Mouse (Mus musculus): ENCODE results near the gene Zmynd11.
A peak's percentile ranks its signal among the peaks of the same experiment; 100 is the strongest.
"Not testable (repeated sequence)": the region's sequence is repeated elsewhere in the genome, so short reads cannot be mapped to it uniquely, and the experiment has no call there.

Gene Zmynd11

GRCm38 (mm10) chr13:9750320-9750719 lies 14.8 kb downstream of the Zmynd11 start:
- no peak for DNase-seq (ENCODE audit: low read depth, low spot score)
- H3K36me3 ChIP-seq (ENCODE audit: control insufficient read depth, insufficient read depth, low read length, poor library complexity, severe bottlenecking): no peaks in the 10 kb centered on the region
- H3K27me3 ChIP-seq (ENCODE audit: control insufficient read depth, insufficient read depth, low read length, poor library complexity, severe bottlenecking): no peaks in the 10 kb centered on the region

- no peak for DNase-seq (ENCODE audit: low read depth, low spot score)
- Histone ChIP-seq H3K36me3 (ENCODE audit: control insufficient read depth, insufficient read depth, low read length, poor library complexity, severe bottlenecking) (no peaks in the 10 kb centered on the region), H3K27me3 (ENCODE audit: control insufficient read depth, insufficient read depth, low read length, poor library complexity, severe bottlenecking) (no peaks in the 10 kb centered on the region)
Measured at GRCm38 (mm10) chr13:9749796-9750195, 15.3 kb downstream of the Zmynd11 start.

GRCm38 (mm10) chr13:9738190-9738589 lies 26.9 kb downstream of the Zmynd11 start:
- H3K36me3 ChIP-seq (ENCODE audit: control insufficient read depth, insufficient read depth, low read length, poor library complexity, severe bottlenecking): no peaks in the 10 kb centered on the region
- peak; percentile 23 for DNase-seq (ENCODE audit: low read depth, low spot score)
- no peaks in the 10 kb centered on the region for H3K27me3 ChIP-seq (ENCODE audit: control insufficient read depth, insufficient read depth, low read length, poor library complexity, severe bottlenecking)

GRCm38 (mm10) chr13:9737024-9737423 lies 28.1 kb downstream of the Zmynd11 start:
- Histone ChIP-seq H3K27me3 (ENCODE audit: control insufficient read depth, insufficient read depth, low read length, poor library complexity, severe bottlenecking) (no peaks in the 10 kb centered on the region), H3K36me3 (ENCODE audit: control insufficient read depth, insufficient read depth, low read length, poor library complexity, severe bottlenecking) (peaks cover 2% of the 10 kb centered on the region; the same call in 1 of the 2 replicates)
- DNase-seq (ENCODE audit: low read depth, low spot score): no peak

GRCm38 (mm10) chr13:9732262-9732661 lies 32.9 kb downstream of the Zmynd11 start:
- DNase-seq (ENCODE audit: low read depth, low spot score): peak; percentile 60
- H3K27me3 ChIP-seq (ENCODE audit: control insufficient read depth, insufficient read depth, low read length, poor library complexity, severe bottlenecking); H3K36me3 ChIP-seq (ENCODE audit: control insufficient read depth, insufficient read depth, low read length, poor library complexity, severe bottlenecking): not testable (repeated sequence)

- peaks cover 4% of the 10 kb centered on the region; the same call in 1 of the 2 replicates for H3K36me3 ChIP-seq (ENCODE audit: control insufficient read depth, insufficient read depth, low read length, poor library complexity, severe bottlenecking)
- H3K27me3 ChIP-seq (ENCODE audit: control insufficient read depth, insufficient read depth, low read length, poor library complexity, severe bottlenecking): no peaks in the 10 kb centered on the region
- no peak for DNase-seq (ENCODE audit: low read depth, low spot score)
Measured at GRCm38 (mm10) chr13:9729073-9729472, 36.1 kb downstream of the Zmynd11 start.

- H3K27me3 ChIP-seq (ENCODE audit: control insufficient read depth, insufficient read depth, low read length, poor library complexity, severe bottlenecking): no peaks in the 10 kb centered on the region
Measured at GRCm38 (mm10) chr13:9715224-9715623, 49.9 kb downstream of the Zmynd11 start.

GRCm38 (mm10) chr13:9713462-9714134 lies 51.5 kb downstream of the Zmynd11 start:
- no peaks in the 10 kb centered on the region for H3K27me3 ChIP-seq (ENCODE audit: control insufficient read depth, insufficient read depth, low read length, poor library complexity, severe bottlenecking)
- no peak for DNase-seq (ENCODE audit: low read depth, low spot score)

More at GRCm38 (mm10) chr13:9715224-9715623, 49.9 kb downstream of the Zmynd11 start:
- H3K36me3 ChIP-seq (ENCODE audit: control insufficient read depth, insufficient read depth, low read length, poor library complexity, severe bottlenecking): peaks cover 4% of the 10 kb centered on the region; the same call in 1 of the 2 replicates
- DNase-seq (ENCODE audit: low read depth, low spot score): no peak

GRCm38 (mm10) chr13:9712971-9713370 lies 52.2 kb downstream of the Zmynd11 start:
- no peaks in the 10 kb centered on the region; the same call in 1 of the 2 replicates for H3K36me3 ChIP-seq (ENCODE audit: control insufficient read depth, insufficient read depth, low read length, poor library complexity, severe bottlenecking)
- H3K27me3 ChIP-seq (ENCODE audit: control insufficient read depth, insufficient read depth, low read length, poor library complexity, severe bottlenecking): no peaks in the 10 kb centered on the region
- no peak for DNase-seq (ENCODE audit: low read depth, low spot score)

More at GRCm38 (mm10) chr13:9713462-9714134, 51.5 kb downstream of the Zmynd11 start:
- H3K36me3 ChIP-seq (ENCODE audit: control insufficient read depth, insufficient read depth, low read length, poor library complexity, severe bottlenecking): no peaks in the 10 kb centered on the region; the same call in 1 of the 2 replicates

- Histone ChIP-seq H3K36me3 (ENCODE audit: control insufficient read depth, insufficient read depth, low read length, poor library complexity, severe bottlenecking) (no peaks in the 10 kb centered on the region; the same call in 1 of the 2 replicates), H3K27me3 (ENCODE audit: control insufficient read depth, insufficient read depth, low read length, poor library complexity, severe bottlenecking) (no peaks in the 10 kb centered on the region)
- DNase-seq (ENCODE audit: low read depth, low spot score): no peak
Measured at GRCm38 (mm10) chr13:9712409-9712808, 52.7 kb downstream of the Zmynd11 start.

GRCm38 (mm10) chr13:9708433-9709240 lies 56.5 kb downstream of the Zmynd11 start:
- Histone ChIP-seq H3K27me3 (ENCODE audit: control insufficient read depth, insufficient read depth, low read length, poor library complexity, severe bottlenecking) (no peaks in the 10 kb centered on the region), H3K36me3 (ENCODE audit: control insufficient read depth, insufficient read depth, low read length, poor library complexity, severe bottlenecking) (peaks cover under 1% of the 10 kb centered on the region; the same call in 1 of the 2 replicates)
- DNase-seq (ENCODE audit: low read depth, low spot score): no peak

- DNase-seq (ENCODE audit: low read depth, low spot score): no peak
- Histone ChIP-seq H3K27me3 (ENCODE audit: control insufficient read depth, insufficient read depth, low read length, poor library complexity, severe bottlenecking) (no peaks in the 10 kb centered on the region), H3K36me3 (ENCODE audit: control insufficient read depth, insufficient read depth, low read length, poor library complexity, severe bottlenecking) (peaks cover 2% of the 10 kb centered on the region; the same call in 1 of the 2 replicates)
Measured at GRCm38 (mm10) chr13:9706720-9707119, 58.4 kb downstream of the Zmynd11 start.

GRCm38 (mm10) chr13:9702615-9703235 lies 62.4 kb downstream of the Zmynd11 start:
- no peak for DNase-seq (ENCODE audit: low read depth, low spot score)

GRCm38 (mm10) chr13:9697340-9697739 lies 67.8 kb downstream of the Zmynd11 start:
- no peak for DNase-seq (ENCODE audit: low read depth, low spot score)
- peaks cover 13% of the 10 kb centered on the region for H3K36me3 ChIP-seq (ENCODE audit: control insufficient read depth, insufficient read depth, low read length, poor library complexity, severe bottlenecking)
- H3K27me3 ChIP-seq (ENCODE audit: control insufficient read depth, insufficient read depth, low read length, poor library complexity, severe bottlenecking): no peaks in the 10 kb centered on the region

More at GRCm38 (mm10) chr13:9702615-9703235, 62.4 kb downstream of the Zmynd11 start:
- Histone ChIP-seq H3K27me3 (ENCODE audit: control insufficient read depth, insufficient read depth, low read length, poor library complexity, severe bottlenecking) (no peaks in the 10 kb centered on the region), H3K36me3 (ENCODE audit: control insufficient read depth, insufficient read depth, low read length, poor library complexity, severe bottlenecking) (0 out of 2 replicates have a peak, but pooled peaks cover 2% of the 10 kb centered on the region)
